In the genomic region with DNA sequence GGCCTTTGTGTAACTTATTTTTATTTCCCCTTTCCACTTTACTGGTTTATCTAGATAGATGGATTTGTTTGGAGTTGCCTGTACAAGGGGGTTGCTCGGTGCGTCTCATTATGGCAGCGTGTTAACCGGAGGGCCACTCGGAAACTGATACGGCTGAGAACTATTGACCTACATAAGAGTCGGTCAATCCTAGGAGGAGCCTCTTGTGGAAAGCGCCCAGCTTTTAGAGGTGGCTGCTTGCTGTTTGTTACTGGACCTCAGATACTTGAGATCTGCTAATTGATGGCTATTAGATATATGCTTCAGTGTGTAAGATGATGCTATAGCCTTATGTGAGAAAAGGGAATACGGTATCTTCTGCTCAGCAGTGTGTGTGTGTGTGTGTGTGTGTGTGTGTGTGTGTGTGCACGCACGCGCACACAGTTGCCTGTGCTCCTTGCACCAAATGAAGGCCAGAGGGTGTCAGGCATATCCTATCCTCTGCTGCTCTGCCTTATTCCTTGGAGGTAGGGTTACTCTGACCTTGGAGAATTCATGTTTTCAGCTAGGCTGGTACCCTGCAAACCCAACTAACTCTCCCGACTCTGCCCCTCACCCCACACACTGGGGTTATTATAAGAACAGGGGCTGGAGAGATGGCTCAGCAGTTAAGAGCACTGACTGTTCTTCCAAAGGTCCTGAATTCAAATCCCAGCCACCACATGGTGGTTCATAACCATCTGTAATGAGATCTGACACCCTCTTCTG, we compare ENCODE assay signal across 10 mouse cellular contexts. TPM values are rescaled to one million over a fixed set of nuclear protein-coding genes. Genes with fewer than 3 reads are reported as not detected.
DNase-seq lines count a peak whose midpoint lies in the region; ATAC-seq and TF ChIP-seq lines count a peak whose summit lies in the region.
"Had no signal": no experiment of that assay in that cellular context is flagged by ENCODE, and none has a peak within 500 bp of the region (broad histone marks: within the 10 kb centered on the region; RNA-seq: fewer than 3 reads in every experiment).

No protein-coding gene starts in this region.

- H3K9ac ChIP-seq in heart, embryonic 16.5 days (ENCODE audit: low read length): peak overlapping the region; percentile 58
- H3K9ac ChIP-seq in embryonic facial prominence, embryonic 14.5 days (ENCODE audit: low read depth, low read length): no peak overlapping the region
- no peak overlapping the region; the same call in 1 of the 2 replicates for H3K9ac ChIP-seq in midbrain, embryonic 12.5 days (replicated peaks)

- peaks cover 67% of the 10 kb centered on the region for H3K4me1 ChIP-seq in heart, embryonic 16.5 days (ENCODE audit: control insufficient read depth, insufficient read depth, low read length)
- peaks cover 77% of the 10 kb centered on the region for H3K4me1 ChIP-seq in E14TG2a.4 (replicated peaks; ENCODE audit: low read depth, low read length)
- H3K4me1 ChIP-seq in embryonic facial prominence, embryonic 14.5 days (ENCODE audit: control insufficient read depth, insufficient read depth, low read length): peaks cover 42% of the 10 kb centered on the region
- H3K4me1 ChIP-seq in midbrain, embryonic 12.5 days: peaks cover 65% of the 10 kb centered on the region

- H3K27me3 ChIP-seq in heart, embryonic 16.5 days (ENCODE audit: control insufficient read depth, insufficient read depth, low read length): no peaks in the 10 kb centered on the region
- H3K27me3 ChIP-seq in E14TG2a.4 (ENCODE audit: insufficient read depth, low read length): no peaks in the 10 kb centered on the region
- H3K27me3 ChIP-seq in embryonic facial prominence, embryonic 14.5 days (replicated peaks; ENCODE audit: control insufficient read depth, insufficient read depth, low read length): no peaks in the 10 kb centered on the region
- no peaks in the 10 kb centered on the region for H3K27me3 ChIP-seq in midbrain, embryonic 12.5 days

- 47% methylated on average over 13 of the region's 13 CpGs for WGBS in heart, embryonic 16.5 days
- WGBS in embryonic facial prominence, embryonic 14.5 days: 51% methylated on average over 13 of the region's 13 CpGs
- WGBS in midbrain, embryonic 12.5 days: 62% methylated on average over 13 of the region's 13 CpGs

- H3K4me2 ChIP-seq in heart, embryonic 16.5 days (ENCODE audit: low read depth, low read length): peak overlapping the region; percentile 75
- peak overlapping the region; percentile 72 for H3K4me2 ChIP-seq in embryonic facial prominence, embryonic 14.5 days (ENCODE audit: low read depth, low read length)
- peak overlapping the region; percentile 78 for H3K4me2 ChIP-seq in midbrain, embryonic 12.5 days (replicated peaks)

- no peak for ATAC-seq in heart, embryonic 16.5 days (replicated peaks; ENCODE audit: extremely low read depth, insufficient read depth, low FRiP score)
- no peak for ATAC-seq in embryonic facial prominence, embryonic 14.5 days (ENCODE audit: low read depth)
- ATAC-seq in midbrain, embryonic 12.5 days (ENCODE audit: low FRiP score, low read depth): no peak

- peak overlapping the region; percentile 99 for H3K27ac ChIP-seq in heart, embryonic 16.5 days (ENCODE audit: low read length)
- no peak overlapping the region for H3K27ac ChIP-seq in embryonic facial prominence, embryonic 14.5 days (replicated peaks; ENCODE audit: low read depth, low read length)
- no peak overlapping the region for H3K27ac ChIP-seq in midbrain, embryonic 12.5 days (replicated peaks)

- peak overlapping the region; percentile 92 for H3K4me3 ChIP-seq in heart, embryonic 16.5 days (ENCODE audit: low read length)
- H3K4me3 ChIP-seq in E14TG2a.4 (replicated peaks; ENCODE audit: low read length): peak overlapping the region; percentile 93
- H3K4me3 ChIP-seq in embryonic facial prominence, embryonic 14.5 days (ENCODE audit: low read depth, low read length): 0 out of 2 replicates have a peak overlapping the region, but pooled peaks have one; percentile 92
- 0 out of 2 replicates have a peak overlapping the region, but pooled peaks have one; percentile 94 for H3K4me3 ChIP-seq in midbrain, embryonic 12.5 days

- no peak for DNase-seq in heart, adult 18-20 months
- DNase-seq in embryonic facial prominence, embryonic 14.5 days (ENCODE audit: low spot score): no peak
- DNase-seq in frontal cortex, postnatal 10 days (ENCODE audit: low spot score in 2 of 2): no peak
- DNase-seq in spleen, postnatal 4 days (ENCODE audit: low spot score in 2 of 2): no peak
- no peak for DNase-seq in ovary, adult 18-20 months (ENCODE audit: low spot score)
- DNase-seq: gastrocnemius, postnatal 14 days; thymus, postnatal 25 days had no signal

- H3K9me3 ChIP-seq in heart, embryonic 16.5 days (replicated peaks; ENCODE audit: control insufficient read depth, low read length): no peaks in the 10 kb centered on the region
- H3K9me3 ChIP-seq in E14TG2a.4 (ENCODE audit: low read length): no peaks in the 10 kb centered on the region
- H3K9me3 ChIP-seq in embryonic facial prominence, embryonic 14.5 days (ENCODE audit: control insufficient read depth, low read length): no peaks in the 10 kb centered on the region
- no peaks in the 10 kb centered on the region for H3K9me3 ChIP-seq in midbrain, embryonic 12.5 days

- TF ChIP-seq CTCF in E14TG2a.4 (conservative IDR thresholded peaks at IDR 0.05; ENCODE audit: low read length): no peak

- H3K36me3 ChIP-seq in heart, embryonic 16.5 days (ENCODE audit: control insufficient read depth, insufficient read depth): no peaks in the 10 kb centered on the region
- H3K36me3 ChIP-seq in E14TG2a.4 (ENCODE audit: insufficient read depth, low read length): peaks cover 34% of the 10 kb centered on the region
- no peaks in the 10 kb centered on the region; the same call in 1 of the 2 replicates for H3K36me3 ChIP-seq in embryonic facial prominence, embryonic 14.5 days (ENCODE audit: control insufficient read depth, insufficient read depth, low read length)
- H3K36me3 ChIP-seq in midbrain, embryonic 12.5 days: no peaks in the 10 kb centered on the region

RNA-seq across cellular contexts. Expression of a gene that starts 2.6 kb away (rescaled TPM):
- polyA plus RNA-seq in heart, embryonic 16.5 days (2015; fragmentation: Nextera tagmentation; extraction: Ambion mirVana): 29.7 and 30.1 TPM in 2 replicates
- 10 to 100 TPM; 16.0 to 19.6 TPM for total RNA-seq in heart, adult 18-20 months (2021)
- polyA plus RNA-seq in embryonic facial prominence, embryonic 14.5 days (2014; fragmentation: Nextera tagmentation; extraction: Ambion mirVana): 39.6 and 40.0 TPM in 2 replicates
- polyA plus RNA-seq in midbrain, embryonic 12.5 days (2016; fragmentation: Nextera tagmentation; extraction: Ambion mirVana): 46.0 and 48.4 TPM in 2 replicates

RNA-seq across cellular contexts. Expression of a gene that starts 3.4 kb away (rescaled TPM):
- polyA plus RNA-seq in heart, embryonic 16.5 days (2015; fragmentation: Nextera tagmentation; extraction: Ambion mirVana): 29.9 and 31.5 TPM in 2 replicates
- 10 to 100 TPM; 31.5 to 34.6 TPM for total RNA-seq in heart, adult 18-20 months (2021)
- polyA plus RNA-seq in embryonic facial prominence, embryonic 14.5 days (2014; fragmentation: Nextera tagmentation; extraction: Ambion mirVana): 44.0 and 44.4 TPM in 2 replicates
- polyA plus RNA-seq in midbrain, embryonic 12.5 days (2016; fragmentation: Nextera tagmentation; extraction: Ambion mirVana): 54.2 and 56.5 TPM in 2 replicates
